Mouse (Mus musculus) lung, postnatal 0 days (tissue): ENCODE results near the gene Rbm45.

ENCODE experiments used
- CTCF ChIP-seq: IDR thresholded peaks from 2 replicates; pipeline ENCODE4 v1.5.1; 2016; ENCODE audit warnings: antibody characterized with exemption, mild to moderate bottlenecking
- EP300 ChIP-seq: IDR thresholded peaks from 2 replicates; pipeline ENCODE4 v1.6.1; 2016; ENCODE audit warnings: antibody characterized with exemption, mild to moderate bottlenecking, control low read depth

DNA sequence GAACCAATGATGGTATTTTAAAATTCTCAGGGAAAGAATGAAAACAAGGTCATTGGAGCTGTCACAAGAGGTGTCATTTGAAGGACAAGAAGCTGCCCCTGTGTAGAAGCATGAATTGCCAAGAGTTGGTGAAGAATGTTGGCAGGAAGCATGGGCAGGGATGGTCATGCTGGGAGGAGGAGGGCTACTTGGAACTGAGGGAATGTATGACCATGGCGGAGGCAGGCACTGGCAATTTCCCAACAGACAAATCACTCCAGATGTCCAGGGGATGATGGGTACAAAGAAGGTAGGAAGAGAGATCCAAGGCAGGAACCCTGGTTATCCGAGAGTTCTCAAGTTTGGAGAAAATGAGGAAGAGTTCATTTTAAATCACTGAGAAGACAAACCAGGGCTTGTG is 40.2 kb downstream of the Rbm45 start:
- TF ChIP-seq CTCF: no peak
- TF ChIP-seq EP300: no peak
